Mouse (Mus musculus) cerebellum, adult 2 months (tissue): ENCODE data around the gene Syngr1.

Source experiments
- CTCF ChIP-seq: fragments of 200-500 bp; IDR thresholded peaks from 2 replicates; pipeline ENCODE4 v1.5.1; 2011; ENCODE audit warnings: low read depth, mild to moderate bottlenecking, control low read depth, low read length, moderate library complexity, borderline replicate concordance; ENCODE audit not compliant: insufficient read depth
- POLR2A ChIP-seq: fragments of 200-500 bp; IDR thresholded peaks from 2 replicates; pipeline ENCODE4 v1.6.1; 2011; ENCODE audit warnings: low read length, control low read depth, borderline replicate concordance; ENCODE audit not compliant: insufficient read depth

DNA sequence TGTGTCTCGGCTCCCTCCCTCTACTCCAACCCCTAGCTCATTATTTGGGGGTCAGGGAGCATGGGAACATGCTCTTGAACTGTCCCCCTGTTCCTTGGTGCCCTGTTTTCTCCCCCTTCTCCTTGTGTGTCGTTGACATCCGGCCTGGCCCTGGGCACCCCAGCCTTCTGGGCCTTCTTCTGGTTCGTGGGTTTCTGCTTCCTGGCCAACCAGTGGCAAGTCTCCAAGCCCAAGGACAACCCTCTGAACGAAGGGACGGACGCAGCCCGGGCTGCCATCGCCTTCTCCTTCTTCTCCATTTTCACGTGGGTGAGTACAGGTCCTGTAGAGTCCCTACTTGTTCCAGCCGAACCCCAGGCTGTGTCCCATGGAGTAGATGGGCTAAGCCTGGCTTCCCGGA lies 20.3 kb downstream of the Syngr1 start:
- TF ChIP-seq POLR2A (no peak), CTCF (no peak)
